ENCODE assay signal across 8 mouse cellular contexts in genomic region chr1:87626344-87626743, GRCm38 (mm10). TPM values are rescaled to one million over a fixed set of nuclear protein-coding genes. Genes with fewer than 3 reads are reported as not detected.
DNase-seq lines count a peak whose midpoint lies in the region; ATAC-seq lines count a peak whose summit lies in the region.

No protein-coding gene starts in this region.

- H3K36me3 ChIP-seq in neural tube, embryonic 15.5 days: no peaks in the 10 kb centered on the region

- DNase-seq in A20 (ENCODE audit: low read depth, low spot score): peak; percentile 80
- peak; percentile 95 for DNase-seq in induced T-regulatory cell, adult 2 months (ENCODE audit: low read depth)
- peak; percentile 71 for DNase-seq in lung, postnatal 10 days
- peak; percentile 76 to 88 for DNase-seq in thymus, adult 18-20 months
- no peak for DNase-seq in cerebellum, adult 11 months
- no peak for DNase-seq in embryo, embryonic 9.5 days (ENCODE audit: extremely low spot score)

- no peak overlapping the region for H3K9ac ChIP-seq in neural tube, embryonic 15.5 days (replicated peaks)

- H3K9me3 ChIP-seq in neural tube, embryonic 15.5 days (replicated peaks): no peaks in the 10 kb centered on the region

- H3K4me3 ChIP-seq in neural tube, embryonic 15.5 days (replicated peaks): no peak overlapping the region

- H3K4me2 ChIP-seq in neural tube, embryonic 15.5 days: no peak overlapping the region

- no peaks in the 10 kb centered on the region for H3K27me3 ChIP-seq in neural tube, embryonic 15.5 days (replicated peaks)

- no peak overlapping the region for H3K27ac ChIP-seq in neural tube, embryonic 15.5 days (replicated peaks)

- no peaks in the 10 kb centered on the region for H3K4me1 ChIP-seq in neural tube, embryonic 15.5 days

- ATAC-seq in activated CD4-positive, CD25-positive, alpha-beta regulatory T cell, adult 4 months: peak; percentile 88
- no peak for ATAC-seq in neural tube, embryonic 15.5 days (ENCODE audit: low FRiP score)

- 74% methylated on average over 2 of the region's 2 CpGs for WGBS in neural tube, embryonic 15.5 days

RNA-seq across cellular contexts. Expression of gene Inpp5d, which starts 6.2 kb away (rescaled TPM):
- polyA plus RNA-seq in activated CD4-positive, CD25-positive, alpha-beta regulatory T cell, adult 4 months (2017; shearing (Covaris generic)): 100 to 1,000 TPM; 125 to 127 TPM
- polyA plus RNA-seq in neural tube, embryonic 15.5 days (2015; fragmentation: Nextera tagmentation; extraction: Ambion mirVana): 3.2 and 7.6 TPM in 2 replicates

RNA-seq across cellular contexts. Expression of gene Ngef, which starts 52.7 kb away (rescaled TPM):
- not detected for polyA plus RNA-seq in activated CD4-positive, CD25-positive, alpha-beta regulatory T cell, adult 4 months (2017; shearing (Covaris generic))
- polyA plus RNA-seq in neural tube, embryonic 15.5 days (2015; fragmentation: Nextera tagmentation; extraction: Ambion mirVana): 30.9 and 32.6 TPM in 2 replicates

Comparison
In these comparisons a context has a peak if more than half of its experiments do, and no peak if none do; other contexts are left out.
1. DNase-seq: peak in A20 (single experiment), induced T-regulatory cell, adult 2 months (single experiment), lung, postnatal 10 days (single experiment) and thymus, adult 18-20 months (2 of 2); none in cerebellum, adult 11 months (single experiment) and embryo, embryonic 9.5 days (single experiment).
2. RNA of gene Inpp5d, which starts 6.2 kb away (polyA plus RNA-seq): 125 to 127 TPM in activated CD4-positive, CD25-positive, alpha-beta regulatory T cell, adult 4 months; 3.2 to 7.6 TPM in neural tube, embryonic 15.5 days; every median in the first group is over 10 times any median in the second.
3. RNA of gene Ngef, which starts 52.7 kb away (polyA plus RNA-seq): 30.9 to 32.6 TPM in neural tube, embryonic 15.5 days; not detected in activated CD4-positive, CD25-positive, alpha-beta regulatory T cell, adult 4 months; every median in the first group is over 10 times any median in the second.